31 mouse cellular contexts compared by ENCODE assay signal in genomic region chr5:54439286-54439685, GRCm38 (mm10).
A peak's percentile ranks its signal among the peaks of the same experiment; 100 is the strongest.
DNase-seq lines count a peak whose midpoint lies in the region; ATAC-seq and TF ChIP-seq lines count a peak whose summit lies in the region.
"Had no signal": no experiment of that assay in that cellular context is flagged by ENCODE, and none has a peak within 500 bp of the region (broad histone marks: within the 10 kb centered on the region; RNA-seq: fewer than 3 reads in every experiment).

No protein-coding gene starts in this region.

- H3K4me1 ChIP-seq in intestine, postnatal 0 days (replicated peaks; ENCODE audit: control insufficient read depth, insufficient read depth, low read length), result no peaks in the 10 kb centered on the region
- no peaks in the 10 kb centered on the region for H3K4me1 ChIP-seq in intestine, embryonic 16.5 days (ENCODE audit: control insufficient read depth, insufficient read depth, low read length)
- H3K4me1 ChIP-seq in lung, postnatal 0 days (ENCODE audit: insufficient read depth, low read depth, low read length), result no peaks in the 10 kb centered on the region
- H3K4me1 ChIP-seq: embryonic facial prominence, embryonic 13.5 days; intestine, embryonic 15.5 days; limb, embryonic 10.5 days; limb, embryonic 15.5 days; liver, embryonic 13.5 days; lung, embryonic 15.5 days; neural tube, embryonic 15.5 days; stomach, embryonic 15.5 days had no signal

- WGBS in intestine, postnatal 0 days, result 77% methylated on average over 1 of the region's 1 CpGs
- WGBS in intestine, embryonic 16.5 days, result 73% methylated on average over 1 of the region's 1 CpGs
- WGBS in lung, postnatal 0 days, result 71% methylated on average over 1 of the region's 1 CpGs

- H3K4me3 ChIP-seq in gastrocnemius, adult 2 months, result no peak overlapping the region
- no peak overlapping the region for H3K4me3 ChIP-seq in intestine, postnatal 0 days (ENCODE audit: low read depth, low read length)
- no peak overlapping the region for H3K4me3 ChIP-seq in intestine, embryonic 16.5 days (ENCODE audit: low read length)
- no peak overlapping the region for H3K4me3 ChIP-seq in lung, postnatal 0 days (ENCODE audit: low read depth, low read length)
- H3K4me3 ChIP-seq: embryonic facial prominence, embryonic 13.5 days; heart, embryonic 10.5 days; heart, embryonic 15.5 days; intestine, embryonic 15.5 days; limb, embryonic 10.5 days; limb, embryonic 15.5 days; liver, embryonic 13.5 days; lung, embryonic 15.5 days; midbrain, embryonic 12.5 days; neural tube, embryonic 15.5 days; stomach, embryonic 15.5 days had no signal

- no peaks in the 10 kb centered on the region for H3K36me3 ChIP-seq in intestine, postnatal 0 days (ENCODE audit: control insufficient read depth, insufficient read depth)
- H3K36me3 ChIP-seq in intestine, embryonic 16.5 days (ENCODE audit: control insufficient read depth, insufficient read depth, low read length), result no peaks in the 10 kb centered on the region
- H3K36me3 ChIP-seq in lung, postnatal 0 days (ENCODE audit: insufficient read depth, low read length), result no peaks in the 10 kb centered on the region
- H3K36me3 ChIP-seq: embryonic facial prominence, embryonic 13.5 days; heart, embryonic 10.5 days; heart, embryonic 15.5 days; intestine, embryonic 15.5 days; limb, embryonic 10.5 days; limb, embryonic 15.5 days; liver, embryonic 13.5 days; lung, embryonic 15.5 days; midbrain, embryonic 12.5 days; neural tube, embryonic 15.5 days; stomach, embryonic 15.5 days had no signal

- no peak overlapping the region for H3K9ac ChIP-seq in intestine, postnatal 0 days (ENCODE audit: low read depth, low read length)
- H3K9ac ChIP-seq in intestine, embryonic 16.5 days (ENCODE audit: low read depth, low read length), result no peak overlapping the region
- H3K9ac ChIP-seq in lung, postnatal 0 days (replicated peaks; ENCODE audit: low read depth), result no peak overlapping the region
- H3K9ac ChIP-seq: embryonic facial prominence, embryonic 13.5 days; heart, embryonic 15.5 days; intestine, embryonic 15.5 days; limb, embryonic 15.5 days; liver, embryonic 13.5 days; lung, embryonic 15.5 days; midbrain, embryonic 12.5 days; neural tube, embryonic 15.5 days; stomach, embryonic 15.5 days had no signal

- H3K9me3 ChIP-seq in intestine, postnatal 0 days (ENCODE audit: control insufficient read depth), result no peaks in the 10 kb centered on the region
- H3K9me3 ChIP-seq in intestine, embryonic 16.5 days (ENCODE audit: control insufficient read depth, low read length), result no peaks in the 10 kb centered on the region
- H3K9me3 ChIP-seq in lung, postnatal 0 days (ENCODE audit: low read length), result no peaks in the 10 kb centered on the region
- H3K9me3 ChIP-seq: embryonic facial prominence, embryonic 13.5 days; heart, embryonic 10.5 days; heart, embryonic 15.5 days; intestine, embryonic 15.5 days; limb, embryonic 10.5 days; limb, embryonic 15.5 days; lung, embryonic 15.5 days; midbrain, embryonic 12.5 days; neural tube, embryonic 15.5 days; stomach, embryonic 15.5 days had no signal

- TF ChIP-seq CTCF in gastrocnemius, adult 2 months (IDR thresholded peaks at IDR 0.05), result peak; percentile 33; the same call in 1 of the 2 replicates
- TF ChIP-seq CTCF in intestine, postnatal 0 days (IDR thresholded peaks at IDR 0.05; ENCODE audit: low read depth), result peak; percentile 18; the same call in 1 of the 2 replicates
- no peak for TF ChIP-seq CTCF in lung, postnatal 0 days (IDR thresholded peaks at IDR 0.05)

- no peak overlapping the region for H3K27ac ChIP-seq in gastrocnemius, adult 2 months
- H3K27ac ChIP-seq in intestine, postnatal 0 days (ENCODE audit: low read depth, low read length), result no peak overlapping the region
- H3K27ac ChIP-seq in intestine, embryonic 16.5 days (ENCODE audit: low read length), result no peak overlapping the region
- no peak overlapping the region for H3K27ac ChIP-seq in lung, postnatal 0 days (ENCODE audit: low read length)
- H3K27ac ChIP-seq: embryonic facial prominence, embryonic 13.5 days; heart, embryonic 10.5 days; heart, embryonic 15.5 days; intestine, embryonic 15.5 days; limb, embryonic 10.5 days; limb, embryonic 15.5 days; liver, embryonic 13.5 days; lung, embryonic 15.5 days; midbrain, embryonic 12.5 days; neural tube, embryonic 15.5 days; stomach, embryonic 15.5 days had no signal

- H3K4me2 ChIP-seq in intestine, postnatal 0 days (replicated peaks; ENCODE audit: low read depth), result no peak overlapping the region
- no peak overlapping the region for H3K4me2 ChIP-seq in intestine, embryonic 16.5 days (ENCODE audit: low read depth, low read length)
- no peak overlapping the region for H3K4me2 ChIP-seq in lung, postnatal 0 days (replicated peaks; ENCODE audit: low read depth, low read length)
- H3K4me2 ChIP-seq: embryonic facial prominence, embryonic 13.5 days; heart, embryonic 15.5 days; intestine, embryonic 15.5 days; limb, embryonic 15.5 days; liver, embryonic 13.5 days; lung, embryonic 15.5 days; midbrain, embryonic 12.5 days; neural tube, embryonic 15.5 days; stomach, embryonic 15.5 days had no signal

- DNase-seq in gastrocnemius, adult 2 months, result no peak
- DNase-seq in gastrocnemius, postnatal 36 days, result no peak
- peak; percentile 16 for DNase-seq in lung, postnatal 0 days (ENCODE audit: low spot score)
- no peak for DNase-seq in lung, adult 18-20 months
- no peak for DNase-seq in retina, embryonic 14.5 days (ENCODE audit: low spot score)
- DNase-seq: adrenal gland, adult 2 months; adrenal gland, postnatal 36 days; B cell, adult 2 months; cerebellum, adult 18-20 months; cerebellum, postnatal 10 days; heart, postnatal 4 days; kidney, adult 9 months; kidney, postnatal 14 days; liver, embryonic 13.5 days; lung, postnatal 36 days; right cerebral cortex, postnatal 25 days; thymus, postnatal 14 days had no signal

- TF ChIP-seq EP300 in lung, postnatal 0 days (IDR thresholded peaks at IDR 0.05), result no peak

- no peak for ATAC-seq in intestine, postnatal 0 days
- ATAC-seq in intestine, embryonic 16.5 days, result no peak
- no peak for ATAC-seq in lung, postnatal 0 days
- ATAC-seq: activated CD4-positive, CD25-positive, alpha-beta regulatory T cell, adult 4 months; hindbrain, embryonic 16.5 days; intestine, embryonic 15.5 days had no signal

- intact Hi-C loops in gastrocnemius, adult 2 months (cut with DNase I), result no loop called here
- intact Hi-C loops in gastrocnemius, postnatal 36 days (cut with DNase I), result no loop called here

- no peaks in the 10 kb centered on the region for H3K27me3 ChIP-seq in intestine, postnatal 0 days (replicated peaks; ENCODE audit: control insufficient read depth, insufficient read depth, low read length)
- no peaks in the 10 kb centered on the region for H3K27me3 ChIP-seq in intestine, embryonic 16.5 days (replicated peaks; ENCODE audit: control insufficient read depth, insufficient read depth, low read length)
- no peaks in the 10 kb centered on the region for H3K27me3 ChIP-seq in lung, postnatal 0 days (replicated peaks; ENCODE audit: insufficient read depth, low read length)
- H3K27me3 ChIP-seq: embryonic facial prominence, embryonic 13.5 days; heart, embryonic 15.5 days; intestine, embryonic 15.5 days; limb, embryonic 15.5 days; liver, embryonic 13.5 days; lung, embryonic 15.5 days; midbrain, embryonic 12.5 days; neural tube, embryonic 15.5 days; stomach, embryonic 15.5 days had no signal
